Mouse (Mus musculus) liver, embryonic 11.5 days (tissue): ENCODE measurements around the gene Zbtb42. TPM values are rescaled to one million over a fixed set of nuclear protein-coding genes. Genes with fewer than 3 reads are reported as not detected.
A peak's percentile ranks its signal among the peaks of the same experiment; 100 is the strongest.

Experiments
- ATAC-seq: fragments of 200-750 bp; cut with Nextera tagmentation; replicated peaks from 2 replicates; pipeline ENCODE4 v1.8.0; 2017; ENCODE audit warnings: moderate number of reproducible peaks, mild to moderate bottlenecking, moderate TSS enrichment, moderate library complexity; ENCODE audit not compliant: low FRiP score
- DNase-seq: peaks from one replicate; pipeline ENCODE4 v3.0.0-alpha.2; 2017; ENCODE audit warnings: low spot score
- H3K27ac ChIP-seq: fragments of 300-500 bp; sonication (generic); 2 replicates; pipeline ENCODE4 v1.5.1; 2014; ENCODE audit warnings: mild to moderate bottlenecking, low read depth, low read length, control low read depth
- H3K27me3 ChIP-seq: fragments of 300-500 bp; sonication (generic); replicated peaks from 2 replicates; pipeline ENCODE4 v1.6.1; 2014; ENCODE audit warnings: low read length, mixed read lengths; ENCODE audit not compliant: control insufficient read depth, insufficient read depth
- H3K36me3 ChIP-seq: fragments of 300-500 bp; sonication (generic); 2 replicates; pipeline ENCODE4 v1.6.1; 2014; ENCODE audit warnings: mild to moderate bottlenecking, low read length, moderate library complexity, mixed read lengths; ENCODE audit not compliant: control insufficient read depth, insufficient read depth
- H3K4me1 ChIP-seq: fragments of 300-500 bp; sonication (generic); replicated peaks from 2 replicates; pipeline ENCODE4 v1.6.1; 2014; ENCODE audit warnings: low read length, mixed read lengths; ENCODE audit not compliant: control insufficient read depth, insufficient read depth
- H3K4me2 ChIP-seq: fragments of 300-500 bp; sonication (generic); 2 replicates; pipeline ENCODE4 v1.6.1; 2014; ENCODE audit warnings: mild to moderate bottlenecking, control low read depth, moderate library complexity
- H3K4me3 ChIP-seq: fragments of 300-500 bp; sonication (generic); 2 replicates; pipeline ENCODE4 v1.5.1; 2014; ENCODE audit warnings: low read depth, low read length, control low read depth
- H3K9ac ChIP-seq: fragments of 300-500 bp; sonication (generic); 2 replicates; pipeline ENCODE4 v1.6.1; 2014; ENCODE audit warnings: low read depth, low read length, control low read depth
- H3K9me3 ChIP-seq: fragments of 300-500 bp; sonication (generic); 2 replicates; pipeline ENCODE4 v1.6.1; 2016; ENCODE audit warnings: low read length, inconsistent platforms, mixed read lengths; ENCODE audit not compliant: control insufficient read depth
- WGBS: fragments of 180-500 bp; shearing (Covaris S2); extraction: QIAGEN DNeasy Blood & Tissue Kit; methylation state at CpG from one replicate; pipeline ENCODE4 v1.1.7; 2014; 5-methylcytosine and 5-hydroxymethylcytosine counted together
- polyA plus RNA-seq: library from polyadenylated mRNA; unstranded; fragments of >200 nt; fragmentation: Nextera tagmentation; extraction: Ambion mirVana; gene quantifications from 2 replicates; pipeline ENCODE4 v1.2.1, GENCODE M21; 2014

The Zbtb42 gene
- polyA plus RNA-seq, 1 experiment from 2014 or later, result 1.7 TPM

DNA sequence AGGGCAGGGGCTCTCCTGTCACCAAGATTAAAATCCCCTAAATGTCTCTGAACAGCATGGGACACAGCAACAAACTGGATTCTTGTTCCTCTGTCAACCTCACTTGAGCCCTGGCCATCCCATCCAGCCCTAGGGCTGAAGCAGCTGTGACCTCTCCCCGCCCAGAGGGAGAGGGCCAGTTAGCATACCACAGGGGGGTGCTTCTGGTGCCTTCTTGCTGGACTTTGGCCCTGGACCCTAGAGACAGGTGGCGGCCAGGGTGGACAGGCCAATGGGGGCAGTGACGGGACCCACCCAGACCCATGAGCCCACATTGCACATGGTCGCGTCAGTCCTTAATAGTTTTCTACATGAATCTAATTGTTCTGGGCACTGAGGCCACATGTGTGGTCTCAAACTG is 24.6 kb upstream of the Zbtb42 start:
- Histone ChIP-seq H3K4me1 (no peaks in the 10 kb centered on the region), H3K4me3 (no peak overlapping the region), H3K4me2 (no peak overlapping the region), H3K27me3 (no peaks in the 10 kb centered on the region), H3K9me3 (no peaks in the 10 kb centered on the region), H3K9ac (no peak overlapping the region), H3K27ac (no peak overlapping the region), H3K36me3 (peaks cover 56% of the 10 kb centered on the region)
- DNase-seq (no peak), ATAC-seq (no peak)
- WGBS, result 93% methylated on average over 5 of the region's 5 CpGs

DNA sequence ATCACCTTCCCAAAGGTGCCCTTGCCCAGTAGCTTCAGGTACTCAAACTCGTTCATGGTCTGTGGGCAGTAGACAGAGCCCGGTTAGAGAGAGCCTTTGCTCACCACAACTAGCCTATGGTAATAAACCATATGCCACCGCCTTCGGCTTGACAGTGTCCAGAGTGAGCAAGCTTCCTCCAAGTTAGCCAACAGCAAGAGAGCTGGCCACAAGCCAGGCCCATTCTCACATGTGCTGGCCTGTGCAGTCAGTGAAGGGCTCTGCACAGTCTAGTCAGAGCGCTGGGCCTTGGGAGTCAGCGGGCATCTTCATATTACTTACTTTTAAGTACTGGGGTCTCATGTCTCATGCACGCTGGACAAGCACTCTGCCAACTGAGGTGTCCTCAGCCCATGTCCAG is 20.0 kb upstream of the Zbtb42 start:
- H3K4me2 ChIP-seq, result no peak overlapping the region
- H3K9me3 ChIP-seq, result no peaks in the 10 kb centered on the region
- H3K9ac ChIP-seq, result no peak overlapping the region
- no peak overlapping the region for H3K27ac ChIP-seq
- no peak overlapping the region for H3K4me3 ChIP-seq
- DNase-seq (no peak), ATAC-seq (no peak)
- peaks cover 66% of the 10 kb centered on the region for H3K36me3 ChIP-seq
- no peaks in the 10 kb centered on the region for H3K27me3 ChIP-seq
- 90% methylated on average over 7 of the region's 7 CpGs for WGBS
- H3K4me1 ChIP-seq, result peaks cover 9% of the 10 kb centered on the region

DNA sequence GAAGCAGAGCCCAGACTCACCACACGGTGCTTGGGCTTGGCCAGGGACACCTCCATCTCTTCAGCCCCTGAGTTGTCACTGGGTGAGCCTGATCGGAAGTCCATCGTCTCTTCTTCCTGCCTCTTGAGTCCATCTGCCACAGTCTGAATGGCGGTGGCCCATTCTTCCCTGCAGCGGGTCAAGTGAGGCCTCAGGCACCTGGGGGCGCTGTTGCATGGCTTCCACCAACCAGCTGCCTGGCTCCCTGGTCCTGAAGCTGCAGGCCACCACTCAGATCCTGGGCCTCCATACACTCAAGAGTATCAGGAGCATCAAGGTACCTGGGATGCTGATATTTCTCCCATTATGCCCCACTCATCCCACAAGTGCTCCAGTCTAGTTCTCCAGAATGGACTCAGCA is 19.5 kb upstream of the Zbtb42 start:
- H3K36me3 ChIP-seq, result peaks cover 67% of the 10 kb centered on the region
- 88% methylated on average over 6 of the region's 6 CpGs for WGBS
- no peak overlapping the region for H3K27ac ChIP-seq
- H3K9me3 ChIP-seq, result no peaks in the 10 kb centered on the region
- no peaks in the 10 kb centered on the region for H3K27me3 ChIP-seq
- no peak for DNase-seq
- H3K4me2 ChIP-seq, result no peak overlapping the region
- peaks cover 9% of the 10 kb centered on the region for H3K4me1 ChIP-seq
- H3K4me3 ChIP-seq, result no peak overlapping the region
- ATAC-seq, result no peak
- no peak overlapping the region for H3K9ac ChIP-seq

DNA sequence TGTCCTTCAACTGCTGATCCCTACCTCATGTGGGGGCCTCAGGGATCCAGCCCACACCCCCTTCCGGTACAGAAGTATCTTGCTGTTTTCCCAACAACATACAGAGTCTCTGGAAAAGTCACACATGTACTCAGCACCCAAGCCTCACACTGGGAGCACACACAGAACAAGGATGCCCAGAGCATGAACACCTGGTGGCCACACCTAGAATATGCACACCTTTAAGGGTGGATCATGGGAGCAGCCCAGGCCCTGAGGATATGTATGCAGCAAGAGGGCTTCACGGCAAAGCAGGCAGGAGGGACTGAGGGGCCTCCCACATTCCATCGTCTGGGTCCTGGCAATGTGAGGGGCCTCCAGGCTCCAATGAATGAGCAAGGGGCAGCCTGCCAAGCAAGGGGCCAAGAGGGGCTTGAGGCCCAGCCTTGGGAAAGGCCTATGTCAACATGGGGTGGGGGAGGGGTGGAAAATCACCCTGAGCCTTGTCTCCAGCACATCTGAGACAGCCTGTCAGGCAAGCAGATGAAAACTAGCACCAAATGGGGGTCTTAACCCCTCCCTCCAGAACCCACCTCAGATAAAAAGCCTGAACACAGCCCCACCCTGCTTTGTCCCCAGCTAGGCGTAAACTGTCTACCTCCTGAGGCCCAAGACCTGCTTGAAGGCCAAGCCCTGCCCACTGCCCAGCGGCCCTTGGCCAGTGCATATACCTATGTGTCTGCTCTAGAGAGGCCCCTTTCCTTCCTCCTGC is 17.9 kb upstream of the Zbtb42 start:
- no peaks in the 10 kb centered on the region for H3K9me3 ChIP-seq
- H3K27me3 ChIP-seq, result no peaks in the 10 kb centered on the region
- DNase-seq (no peak), ATAC-seq (peak; percentile 18; the same call in 1 of the 2 replicates)
- H3K4me2 ChIP-seq, result no peak overlapping the region
- H3K9ac ChIP-seq, result no peak overlapping the region
- peaks cover 9% of the 10 kb centered on the region for H3K4me1 ChIP-seq
- H3K36me3 ChIP-seq, result peaks cover 68% of the 10 kb centered on the region
- H3K4me3 ChIP-seq, result no peak overlapping the region
- peak overlapping the region; percentile 62 for H3K27ac ChIP-seq
- WGBS, result 61% methylated on average over 5 of the region's 5 CpGs

DNA sequence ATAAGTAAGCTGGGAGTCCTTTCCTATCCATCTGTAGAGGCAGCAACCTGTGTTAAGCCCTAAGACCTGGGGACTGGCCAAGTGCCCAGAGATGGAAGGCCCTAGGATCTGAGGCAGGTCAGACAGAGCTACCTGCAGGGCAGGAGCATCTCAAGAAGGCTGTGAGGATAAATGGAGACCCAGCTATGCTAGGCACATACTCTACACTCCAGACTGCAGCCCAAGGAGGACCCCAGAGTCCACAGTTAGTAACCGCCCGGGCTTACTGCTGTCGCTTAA is 17.4 kb upstream of the Zbtb42 start:
- DNase-seq, result no peak
- Histone ChIP-seq H3K27me3 (no peaks in the 10 kb centered on the region), H3K4me2 (no peak overlapping the region), H3K36me3 (peaks cover 63% of the 10 kb centered on the region), H3K9ac (no peak overlapping the region), H3K4me1 (peaks cover 9% of the 10 kb centered on the region), H3K9me3 (no peaks in the 10 kb centered on the region), H3K4me3 (no peak overlapping the region), H3K27ac (peak overlapping the region; percentile 62)
- 85% methylated on average over 3 of the region's 3 CpGs for WGBS
- ATAC-seq, result no peak

DNA sequence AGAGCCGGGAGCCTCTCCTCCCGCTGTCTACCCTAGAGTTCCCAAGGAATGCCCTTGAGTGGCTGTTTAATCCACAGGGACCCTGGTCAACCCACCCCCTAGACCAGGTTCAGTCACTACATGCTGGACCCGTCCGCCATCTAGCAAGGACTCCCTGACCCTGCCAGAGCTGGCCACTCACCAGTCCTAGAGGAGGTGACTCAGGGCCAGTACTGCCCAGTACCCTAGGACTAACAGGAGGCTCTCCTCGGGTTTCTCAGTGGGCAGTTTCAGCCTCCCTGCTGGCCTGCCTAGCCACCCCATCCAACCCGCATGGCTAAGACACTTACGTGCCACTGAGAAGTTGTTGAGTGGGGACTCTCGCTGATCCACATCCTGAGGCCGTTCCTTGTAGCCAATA is 16.8 kb upstream of the Zbtb42 start:
- no peak overlapping the region for H3K9ac ChIP-seq
- no peak for ATAC-seq
- no peak overlapping the region for H3K4me3 ChIP-seq
- H3K9me3 ChIP-seq, result no peaks in the 10 kb centered on the region
- no peak overlapping the region for H3K27ac ChIP-seq
- H3K27me3 ChIP-seq, result no peaks in the 10 kb centered on the region
- no peak for DNase-seq
- 85% methylated on average over 9 of the region's 9 CpGs for WGBS
- H3K36me3 ChIP-seq, result peaks cover 58% of the 10 kb centered on the region
- peaks cover 9% of the 10 kb centered on the region for H3K4me1 ChIP-seq
- H3K4me2 ChIP-seq, result no peak overlapping the region

DNA sequence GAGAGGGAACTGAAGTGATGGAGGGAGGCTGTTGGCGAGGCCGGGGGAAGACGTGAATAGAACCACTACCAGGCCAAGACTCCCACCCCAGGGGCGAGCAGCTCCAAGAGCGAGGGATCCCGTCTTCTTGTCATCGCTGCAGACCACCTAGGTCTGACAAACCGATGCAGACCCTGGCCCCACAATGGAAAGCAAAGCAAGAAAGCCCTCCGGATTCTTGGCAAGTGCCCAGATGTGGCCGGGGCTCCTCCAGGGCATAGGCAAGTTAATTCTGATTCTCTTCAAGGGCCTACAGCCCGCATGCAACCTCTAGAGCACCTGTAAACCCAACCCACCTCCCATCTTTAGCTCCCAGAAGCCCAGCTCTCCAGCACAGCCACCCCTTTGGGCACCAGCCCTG is 15.3 kb upstream of the Zbtb42 start:
- no peak for ATAC-seq
- H3K4me3 ChIP-seq, result no peak overlapping the region
- WGBS, result 91% methylated on average over 11 of the region's 11 CpGs
- no peaks in the 10 kb centered on the region for H3K9me3 ChIP-seq
- H3K27ac ChIP-seq, result no peak overlapping the region
- no peaks in the 10 kb centered on the region for H3K27me3 ChIP-seq
- no peak for DNase-seq
- no peak overlapping the region for H3K9ac ChIP-seq
- no peak overlapping the region for H3K4me2 ChIP-seq
- peaks cover 52% of the 10 kb centered on the region for H3K36me3 ChIP-seq
- peaks cover 9% of the 10 kb centered on the region for H3K4me1 ChIP-seq

DNA sequence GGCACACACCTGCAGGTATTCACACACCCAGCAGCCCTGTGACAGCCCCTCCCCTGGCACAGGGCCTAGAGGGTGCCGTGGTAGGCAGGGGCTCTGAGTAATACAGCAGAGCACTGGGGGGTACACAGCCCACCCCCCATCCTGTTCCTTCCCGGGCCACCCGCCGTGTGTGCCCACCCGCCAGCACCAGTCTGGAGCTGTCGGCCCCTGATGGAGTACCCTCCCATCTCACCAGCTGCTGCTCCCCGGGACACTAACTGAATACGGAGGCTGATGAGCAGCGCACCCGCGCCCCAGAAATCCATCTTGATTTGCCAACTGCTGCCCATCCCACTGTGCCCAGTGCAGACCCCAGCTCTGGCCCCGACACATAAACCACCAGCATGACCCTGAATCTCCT is 14.9 kb upstream of the Zbtb42 start:
- peaks cover 12% of the 10 kb centered on the region for H3K4me1 ChIP-seq
- DNase-seq (no peak), ATAC-seq (no peak)
- no peaks in the 10 kb centered on the region for H3K27me3 ChIP-seq
- H3K4me2 ChIP-seq, result no peak overlapping the region
- peaks cover 52% of the 10 kb centered on the region for H3K36me3 ChIP-seq
- no peak overlapping the region for H3K9ac ChIP-seq
- H3K9me3 ChIP-seq, result no peaks in the 10 kb centered on the region
- no peak overlapping the region for H3K27ac ChIP-seq
- 90% methylated on average over 12 of the region's 12 CpGs for WGBS
- H3K4me3 ChIP-seq, result no peak overlapping the region

DNA sequence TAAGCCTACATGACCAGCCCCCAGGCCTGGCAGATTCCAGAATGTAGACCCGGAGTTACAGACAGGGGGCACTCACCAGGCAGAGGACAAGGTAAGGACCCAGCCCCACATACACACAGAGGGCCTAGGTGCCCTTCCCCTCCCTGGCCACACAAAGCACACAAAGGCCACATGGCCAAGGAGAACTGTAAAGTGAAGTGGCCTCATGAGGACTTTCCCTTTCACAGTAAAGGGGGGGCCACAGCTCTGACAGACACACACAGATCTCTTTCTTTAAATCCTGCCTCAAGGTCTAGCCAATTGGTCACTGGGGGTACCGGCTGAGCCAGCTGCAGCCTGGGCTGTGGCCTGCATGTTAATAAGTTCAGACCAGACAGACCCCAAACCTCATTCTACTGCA is 14.5 kb upstream of the Zbtb42 start:
- no peak overlapping the region for H3K4me2 ChIP-seq
- 65% methylated on average over 2 of the region's 2 CpGs for WGBS
- no peaks in the 10 kb centered on the region for H3K9me3 ChIP-seq
- H3K27me3 ChIP-seq, result no peaks in the 10 kb centered on the region
- DNase-seq (no peak), ATAC-seq (no peak)
- no peak overlapping the region for H3K4me3 ChIP-seq
- H3K27ac ChIP-seq, result no peak overlapping the region
- peaks cover 15% of the 10 kb centered on the region for H3K4me1 ChIP-seq
- H3K36me3 ChIP-seq, result peaks cover 51% of the 10 kb centered on the region
- no peak overlapping the region for H3K9ac ChIP-seq
